ENCODE assay signal across 29 mouse cellular contexts in the genomic region with DNA sequence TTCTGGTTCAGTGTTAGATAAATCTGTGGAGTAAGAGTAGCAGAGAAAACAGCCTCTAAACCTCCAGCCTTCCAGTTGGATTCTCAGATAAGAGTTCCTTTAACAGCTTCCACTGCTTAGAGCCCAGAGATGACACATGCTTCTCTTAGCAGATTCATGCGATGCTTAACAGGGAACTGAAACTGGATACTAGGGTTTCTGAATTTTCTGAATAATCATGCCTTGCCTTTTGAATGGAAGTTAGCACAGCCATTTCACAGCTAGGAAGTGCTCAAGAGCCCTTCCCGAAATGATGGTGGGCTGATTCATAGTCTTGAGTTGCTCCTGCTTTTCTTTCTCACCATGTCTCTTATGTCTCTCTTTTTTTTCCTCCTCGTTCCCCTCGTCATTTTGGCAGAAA. TPM values are rescaled to one million over a fixed set of nuclear protein-coding genes. Genes with fewer than 3 reads are reported as not detected.
DNase-seq lines count a peak whose midpoint lies in the region; ATAC-seq lines count a peak whose summit lies in the region.
"Had no signal": no experiment of that assay in that cellular context is flagged by ENCODE, and none has a peak within 500 bp of the region (broad histone marks: within the 10 kb centered on the region; RNA-seq: fewer than 3 reads in every experiment).

No protein-coding gene starts in this region.

- peak; percentile 74 for ATAC-seq in megakaryocyte progenitor cell, adult 5-6 weeks (replicated peaks; ENCODE audit: poor library complexity)
- ATAC-seq: intestine, embryonic 16.5 days had no signal

- H3K27ac ChIP-seq in heart, embryonic 10.5 days = no peak overlapping the region
- H3K27ac ChIP-seq in brown adipose tissue, adult 24 weeks (replicated peaks; ENCODE audit: low read depth, low read length) = peak overlapping the region; percentile 61; the same call in 1 of the 2 replicates
- H3K27ac ChIP-seq: hindbrain, embryonic 13.5 days; liver, embryonic 15.5 days; lung, embryonic 15.5 days; midbrain, embryonic 10.5 days; neural tube, embryonic 13.5 days had no signal

- H3K36me3 ChIP-seq in heart, embryonic 10.5 days = no peaks in the 10 kb centered on the region
- H3K36me3 ChIP-seq: heart, embryonic 12.5 days; hindbrain, embryonic 13.5 days; liver, embryonic 15.5 days; lung, embryonic 15.5 days; midbrain, embryonic 10.5 days; neural tube, embryonic 13.5 days had no signal

- H3K27me3 ChIP-seq in heart, embryonic 10.5 days (ENCODE audit: insufficient read depth, poor library complexity, severe bottlenecking) = no peaks in the 10 kb centered on the region
- H3K27me3 ChIP-seq: heart, embryonic 12.5 days; hindbrain, embryonic 13.5 days; liver, embryonic 15.5 days; lung, embryonic 15.5 days; neural tube, embryonic 13.5 days had no signal

- H3K4me3 ChIP-seq in heart, embryonic 10.5 days = no peak overlapping the region
- no peak overlapping the region for H3K4me3 ChIP-seq in brown adipose tissue, adult 24 weeks (ENCODE audit: insufficient read depth, low read depth, low read length)
- H3K4me3 ChIP-seq: erythroblast, embryonic 14.5 days; heart, embryonic 12.5 days; hindbrain, embryonic 13.5 days; liver, embryonic 15.5 days; lung, embryonic 15.5 days; midbrain, embryonic 10.5 days; neural tube, embryonic 13.5 days had no signal

- H3K4me1 ChIP-seq in heart, embryonic 10.5 days = no peaks in the 10 kb centered on the region
- no peaks in the 10 kb centered on the region for H3K4me1 ChIP-seq in brown adipose tissue, adult 24 weeks (ENCODE audit: control insufficient read depth, insufficient read depth, insufficient read length, low read length)
- H3K4me1 ChIP-seq: heart, embryonic 12.5 days; hindbrain, embryonic 13.5 days; liver, embryonic 15.5 days; lung, embryonic 15.5 days; midbrain, embryonic 10.5 days; neural tube, embryonic 13.5 days had no signal

- WGBS in heart, embryonic 10.5 days = 72% methylated on average over 4 of the region's 4 CpGs

- DNase-seq in heart, adult 11 months = peak; percentile 83
- DNase-seq in heart, embryonic 10.5 days (ENCODE audit: low spot score) = no peak
- DNase-seq in A20 (ENCODE audit: low read depth, low spot score) = peak; percentile 42
- DNase-seq in embryo, embryonic 10.5 days (ENCODE audit: low spot score) = no peak
- DNase-seq in thymus, postnatal 4 days = no peak
- DNase-seq: adrenal gland, adult 2 months; cerebellum, adult 11-12 months; cerebellum, adult 9-11 months; gastrocnemius, postnatal 14 days; heart, postnatal 4 days; kidney, adult 9 months; kidney, postnatal 10 days; layer of hippocampus, postnatal 36 days; left cerebral cortex, postnatal 4 days; lung, postnatal 4 days; right cerebral cortex, postnatal 4 days had no signal

- no peaks in the 10 kb centered on the region for H3K9me3 ChIP-seq in heart, embryonic 10.5 days
- H3K9me3 ChIP-seq: heart, embryonic 12.5 days; hindbrain, embryonic 13.5 days; liver, embryonic 15.5 days; lung, embryonic 15.5 days; midbrain, embryonic 10.5 days; neural tube, embryonic 13.5 days had no signal

RNA-seq across cellular contexts. Expression of a gene that starts 22.4 kb away (rescaled TPM):
- 0.54 and 1.6 TPM in 2 replicates for polyA plus RNA-seq in heart, embryonic 10.5 days (2016; fragmentation: Nextera tagmentation; extraction: Ambion mirVana)
- 12.1 and 16.7 TPM in 2 replicates for polyA plus RNA-seq in brown adipose tissue, adult 24 weeks (2012; ENCODE audit: insufficient read depth, insufficient read length, missing spikeins)
- 0.85 and 1.4 TPM in 2 replicates for total RNA-seq in megakaryocyte progenitor cell, adult 5-6 weeks (2015)
- 1.4 and 2.1 TPM in 2 replicates for total RNA-seq in megakaryocyte progenitor cell, adult 5-6 weeks (2017)

RNA-seq across cellular contexts. Expression of a gene that starts 32.5 kb away (rescaled TPM):
- polyA plus RNA-seq in heart, embryonic 10.5 days (2016; fragmentation: Nextera tagmentation; extraction: Ambion mirVana) = 0.06 TPM in 1 of 2 replicates, not detected in the other
- not detected in 2 replicates for polyA plus RNA-seq in brown adipose tissue, adult 24 weeks (2012; ENCODE audit: insufficient read depth, insufficient read length, missing spikeins)
- total RNA-seq in megakaryocyte progenitor cell, adult 5-6 weeks (2015) = not detected in 2 replicates
- 0.10 and 0.12 TPM in 2 replicates for total RNA-seq in megakaryocyte progenitor cell, adult 5-6 weeks (2017)
- total RNA-seq: adrenal gland, adult 2 months; heart, adult 18-20 months had no signal
- polyA plus RNA-seq: adrenal gland, adult 2 months; erythroblast, embryonic 14.5 days; forebrain, embryonic 11.5 days; lung, embryonic 15.5 days; spleen, adult 2 months had no signal

Comparison
In these comparisons a context has a peak if more than half of its experiments do, and no peak if none do; other contexts are left out.
1. DNase-seq: peak in heart, adult 11 months (single experiment) and A20 (single experiment); none in heart, embryonic 10.5 days (single experiment), embryo, embryonic 10.5 days (single experiment) and thymus, postnatal 4 days (single experiment).